Mouse (Mus musculus) adrenal gland, adult 18-20 months (tissue): Measurements from ENCODE around the gene Trnau1ap. TPM values are rescaled to one million over a fixed set of nuclear protein-coding genes. Genes with fewer than 3 reads are reported as not detected.

Experiments used
- DNase-seq, 2 experiments: peaks; one replicate each; pipeline ENCODE4 v3.0.0; 2021 to 2022; ENCODE audit warnings: low spot score in 2 of 2
- long read RNA-seq, 2 experiments: library from polyadenylated mRNA; stranded (forward); transcript quantifications; one replicate each; pipeline ENCODE4 v2.0.0; 2021
- total RNA-seq, 2 experiments: library from RNA; stranded (reverse); gene quantifications; 1 replicate in 1 of 2; 2 replicates in 1 of 2; pipeline ENCODE4 v1.2.3; 2021

The Trnau1ap gene
- total RNA-seq, result 10 to 100 TPM; 27.1 to 32.9 TPM
- long read RNA-seq, experiment 1, transcript Trnau1ap-201 (9 exons, 1,130 nt), result major isoform, 6 of 9 reads
- long read RNA-seq, experiment 1, partial matches to known transcripts, result 2 of 9 reads
- long read RNA-seq, experiment 1, other reads (novel, unspliced or antisense), result 0 of 9 reads
- long read RNA-seq, experiment 2, transcript Trnau1ap-201 (9 exons, 1,130 nt), result major isoform, 22 of 38 reads
- long read RNA-seq, experiment 2, partial matches to known transcripts, result 4 of 38 reads
- long read RNA-seq, experiment 2, other reads (novel, unspliced or antisense), result 9 of 38 reads

DNA sequence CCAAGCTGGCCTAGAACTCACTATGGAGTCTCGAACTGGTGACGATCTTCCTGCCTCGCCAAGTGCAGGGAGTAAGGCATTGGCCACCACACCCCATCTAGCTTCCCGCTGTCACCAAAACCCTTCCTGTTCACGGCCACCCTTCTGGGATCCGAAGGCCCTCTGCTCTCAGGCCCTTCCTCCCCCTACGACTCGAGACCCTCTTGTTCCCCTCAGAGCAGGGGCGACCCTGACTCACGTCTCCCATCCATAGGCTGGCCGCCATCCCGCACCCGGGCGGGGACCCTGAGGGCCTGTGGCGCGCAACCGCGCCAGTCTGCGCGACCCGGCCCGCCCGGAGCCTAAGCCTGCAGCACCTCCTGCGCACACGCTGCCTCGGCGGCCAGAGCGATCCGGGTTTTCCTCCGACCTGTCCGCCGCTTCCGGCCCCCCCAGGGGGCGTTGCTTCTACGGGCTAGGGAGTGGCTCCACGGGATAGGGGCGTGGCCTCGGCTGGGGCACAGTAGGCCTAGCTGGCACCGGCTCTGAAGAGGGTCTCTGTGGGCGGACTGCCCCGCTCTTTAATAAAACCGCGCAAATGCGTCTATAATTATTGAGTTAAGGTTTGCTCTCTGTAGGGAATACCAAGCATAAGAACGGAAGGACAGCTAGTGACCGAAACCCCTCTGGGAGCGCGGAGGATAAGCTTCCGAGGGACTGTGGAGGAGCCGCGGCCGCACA, at the start of gene Trnau1ap:
Gene Trnau1ap, minus strand, starts transcription at position 424 of the 720 bp plus-strand sequence.
- DNase-seq, result peak; percentile 83 to 87

DNA sequence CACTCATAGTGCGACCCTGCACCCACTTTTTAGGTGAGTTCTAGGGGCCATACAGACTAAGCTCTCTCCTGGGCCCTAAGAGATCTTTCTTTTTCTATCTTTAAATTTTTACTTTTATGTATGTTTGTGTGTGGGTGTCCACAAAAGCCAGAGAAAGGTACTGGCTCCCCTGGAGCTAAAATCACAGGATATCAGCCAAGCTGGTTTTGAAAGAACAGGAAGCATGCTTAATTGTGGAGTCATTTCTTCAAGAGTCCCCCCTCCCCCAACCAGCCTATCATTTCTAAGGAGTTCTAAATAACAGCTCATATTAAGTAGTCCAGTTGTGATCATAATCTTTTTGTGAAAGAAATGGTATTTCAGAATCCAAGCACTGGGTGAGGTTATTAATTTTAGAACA, 44.5 kb upstream of the Trnau1ap start:
- no peak for DNase-seq

DNA sequence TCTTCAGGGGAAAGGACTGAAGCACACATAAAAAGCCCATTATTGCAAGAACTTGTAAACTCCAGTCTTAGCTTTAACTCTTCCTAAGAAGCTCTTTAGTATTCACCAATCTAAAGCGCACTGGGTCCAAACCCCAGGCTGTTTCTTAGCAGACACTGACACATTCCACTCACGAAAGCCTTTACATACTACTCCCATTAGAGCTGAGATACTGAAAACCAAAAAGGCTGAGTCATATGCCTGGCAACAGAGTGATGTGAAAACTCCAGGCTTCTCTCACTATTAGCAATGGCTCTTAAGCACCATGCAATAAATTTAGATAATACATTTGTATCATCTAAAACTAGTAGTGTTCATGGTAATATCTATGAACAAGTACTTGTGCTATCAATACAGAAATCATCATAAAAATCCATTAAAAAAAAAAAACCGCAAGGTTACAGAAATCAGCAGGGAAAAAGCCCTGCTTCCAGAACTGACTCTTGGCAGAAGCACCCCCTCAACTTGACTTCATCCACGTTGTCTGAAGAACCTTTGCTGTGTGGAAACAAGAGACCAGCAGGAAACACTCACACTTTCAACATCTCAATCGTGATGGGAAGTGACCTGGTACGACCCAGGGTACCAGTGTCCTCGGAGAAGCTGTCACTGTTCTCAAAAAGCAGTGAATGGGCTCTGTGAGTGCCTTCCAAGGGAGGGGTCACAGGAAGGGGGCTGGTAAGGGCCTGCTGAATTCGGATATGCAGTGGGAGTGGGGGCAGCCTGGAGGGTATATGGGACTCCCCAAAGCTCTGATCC, 40.8 kb upstream of the Trnau1ap start:
- no peak for DNase-seq

- no peak for DNase-seq
Observed at GRCm38 (mm10) chr4:132367480-132368201, 38.3 kb upstream of the Trnau1ap start.

DNA sequence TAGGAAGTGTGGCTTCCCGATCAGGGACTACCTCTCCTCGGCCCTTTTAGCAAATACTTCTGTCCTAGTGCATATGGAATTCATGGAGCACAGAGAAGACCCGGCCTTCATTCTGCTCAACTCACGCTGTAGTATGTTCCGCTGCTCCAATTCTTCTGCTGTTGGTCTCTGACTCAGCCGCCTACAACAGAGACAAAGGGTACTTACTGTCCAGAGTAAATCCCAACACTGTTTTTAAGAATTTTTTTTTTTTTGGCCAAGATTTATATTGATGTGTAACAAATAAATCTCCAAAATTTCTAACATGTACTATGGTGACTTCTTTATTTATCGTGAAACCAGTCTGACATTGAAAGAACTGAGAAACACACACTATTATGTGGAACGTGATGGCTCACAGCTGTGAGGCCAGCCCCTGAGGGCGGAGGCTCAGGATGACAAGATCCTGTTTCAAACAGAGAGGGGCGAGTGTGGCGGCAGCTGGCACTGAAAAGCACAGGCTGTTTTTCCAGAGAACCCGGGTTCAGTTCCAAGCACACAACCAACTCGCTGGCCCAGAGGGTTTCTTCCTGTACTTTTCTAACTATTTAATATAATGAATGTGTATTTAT, 36.2 kb upstream of the Trnau1ap start:
- DNase-seq, result no peak

GRCm38 (mm10) chr4:132363487-132363886, 34.1 kb upstream of the Trnau1ap start:
- DNase-seq, result no peak

- no peak for DNase-seq
Observed at GRCm38 (mm10) chr4:132359510-132359909, 30.2 kb upstream of the Trnau1ap start.

GRCm38 (mm10) chr4:132356170-132356569, 26.8 kb upstream of the Trnau1ap start:
- peak; percentile 40 to 54 for DNase-seq

DNA sequence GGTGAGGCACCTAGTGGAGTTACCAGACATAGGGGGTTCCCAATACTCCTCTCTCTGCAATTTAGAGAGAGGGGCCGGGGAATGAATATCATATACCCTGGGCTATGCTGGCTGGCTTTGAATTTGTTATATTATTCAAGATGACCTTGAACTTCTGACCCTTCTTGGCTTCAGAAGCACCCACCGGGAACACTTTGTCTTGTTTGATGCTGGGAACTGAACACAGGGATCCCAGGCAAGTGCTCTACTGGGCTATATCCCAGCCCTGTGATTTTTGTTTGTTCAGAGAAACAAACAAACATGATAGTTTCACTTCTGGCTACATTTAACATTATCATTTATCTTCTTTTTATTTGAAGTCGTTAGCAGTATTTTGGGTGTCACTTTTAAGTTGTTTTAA, 26.1 kb upstream of the Trnau1ap start:
- DNase-seq, result no peak

GRCm38 (mm10) chr4:132354571-132354970, 25.2 kb upstream of the Trnau1ap start:
- peak; percentile 69 to 70 for DNase-seq

GRCm38 (mm10) chr4:132353481-132353885, 24.1 kb upstream of the Trnau1ap start, which contains the start of gene Rcc1:
TSS of gene Rcc1 (minus strand) at chr4:132353605.
- DNase-seq, result peak; percentile 90 to 95

DNA sequence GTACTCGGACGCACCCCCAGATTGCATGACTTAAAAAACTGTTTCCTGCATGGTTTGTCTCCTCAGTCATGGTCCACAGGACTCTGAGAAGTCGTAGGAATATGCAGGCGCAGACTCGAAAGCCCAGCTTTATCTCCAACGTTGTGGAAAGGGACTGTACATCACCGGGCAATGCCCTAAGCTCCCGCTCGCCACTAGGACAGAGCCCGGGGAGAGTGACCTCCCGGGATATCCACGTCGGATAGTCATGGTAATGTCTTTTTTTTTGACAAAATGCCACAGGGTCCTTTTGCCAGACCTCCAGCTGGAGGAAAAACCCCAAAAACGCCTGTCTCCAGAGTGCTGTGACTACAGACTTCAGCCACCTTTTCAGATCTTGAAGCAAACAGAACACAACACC, 23.4 kb upstream of the Trnau1ap start:
- peak in 1 of 2 experiments; percentile 16 for DNase-seq

GRCm38 (mm10) chr4:132351401-132351800, 22.1 kb upstream of the Trnau1ap start:
- no peak for DNase-seq

GRCm38 (mm10) chr4:132350854-132351253, 21.5 kb upstream of the Trnau1ap start:
- DNase-seq, result no peak

GRCm38 (mm10) chr4:132350123-132350740, 20.9 kb upstream of the Trnau1ap start:
- DNase-seq, result no peak

GRCm38 (mm10) chr4:132349495-132350122, 20.3 kb upstream of the Trnau1ap start:
- DNase-seq, result no peak

GRCm38 (mm10) chr4:132346661-132347060, 17.3 kb upstream of the Trnau1ap start:
- DNase-seq, result no peak

GRCm38 (mm10) chr4:132346261-132346660, 16.9 kb upstream of the Trnau1ap start:
- DNase-seq, result no peak

- no peak for DNase-seq
Observed at GRCm38 (mm10) chr4:132345843-132346212, 16.5 kb upstream of the Trnau1ap start.
